Comparison of ENCODE assay signal across 8 mouse cellular contexts in genomic region chr10:80701721-80702535, GRCm38 (mm10). TPM values are rescaled to one million over a fixed set of nuclear protein-coding genes. Genes with fewer than 3 reads are reported as not detected.
DNase-seq lines count a peak whose midpoint lies in the region; ATAC-seq and TF ChIP-seq lines count a peak whose summit lies in the region.

Gene Mob3a (minus strand): TSS chr10:80701977.
Gene Izumo4 (plus strand): TSS chr10:80702184.

- H3K4me3 ChIP-seq in hindbrain, embryonic 13.5 days = peak within 1 kb of the TSS; percentile 69

- peak; percentile 91 for ATAC-seq in Patski
- ATAC-seq in hindbrain, embryonic 13.5 days (ENCODE audit: low FRiP score) = peak; percentile 96

- H3K4me1 ChIP-seq in hindbrain, embryonic 13.5 days (replicated peaks) = peaks cover 52% of the 10 kb centered on the region

- no peaks in the 10 kb centered on the region for H3K9me3 ChIP-seq in hindbrain, embryonic 13.5 days

- peak within 1 kb of the TSS; percentile 74 for H3K4me2 ChIP-seq in hindbrain, embryonic 13.5 days

- H3K36me3 ChIP-seq in hindbrain, embryonic 13.5 days = peaks cover 26% of the 10 kb centered on the region

- H3K27me3 ChIP-seq in Patski = no peaks in the 10 kb centered on the region
- H3K27me3 ChIP-seq in hindbrain, embryonic 13.5 days = no peaks in the 10 kb centered on the region

- peak within 1 kb of the TSS; percentile 81 for H3K9ac ChIP-seq in hindbrain, embryonic 13.5 days

- CTCF ChIA-PET in Patski (lab: Charles Lee) = no interaction called here

- in situ Hi-C loops in Patski (cut with MboI; ENCODE audit: low pct_unique_long_range_greater_than_20kb) = no loop called here

- H3K27ac ChIP-seq in hindbrain, embryonic 13.5 days = peak within 1 kb of the TSS; percentile 91

- POLR2A ChIA-PET in Patski (lab: Charles Lee) = interaction anchor here (1.1 kb wide), 1 partner anchor 12 kb away, joined by 3 read pairs; no protein-coding TSS in a partner anchor

- WGBS in hindbrain, embryonic 13.5 days = under 1% methylated on average over 59 of the region's 59 CpGs

- TF ChIP-seq CTCF in Patski (IDR thresholded peaks at IDR 0.05) = no peak

- DNase-seq in Patski (ENCODE audit: low read depth, low spot score) = peak; percentile 98
- DNase-seq in cerebellum, postnatal 14 days = peak; percentile 98 to 99
- DNase-seq in frontal cortex, postnatal 14 days (ENCODE audit: low spot score in 2 of 2) = peak; percentile 97 to 99
- peak; percentile 89 to 96 for DNase-seq in layer of hippocampus, postnatal 25 days (ENCODE audit: extremely low spot score in 1 of 2, low spot score in 1 of 2)
- DNase-seq in lung, postnatal 25 days (ENCODE audit: low spot score) = peak; percentile 100
- peak; percentile 99 for DNase-seq in retina, embryonic 14.5 days (ENCODE audit: low spot score)
- peak; percentile 98 for DNase-seq in thymus, postnatal 4 days

RNA-seq across cellular contexts. Expression of gene Mob3a, which starts in this region (rescaled TPM):
- polyA plus RNA-seq in Patski (2021) = 15.9 TPM
- 51.8 and 56.8 TPM in 2 replicates for polyA plus RNA-seq in hindbrain, embryonic 13.5 days (2015; fragmentation: Nextera tagmentation; extraction: Ambion mirVana)
- 10 to 100 TPM; 13.0 to 13.6 TPM for total RNA-seq in layer of hippocampus, postnatal 25 days (2021)

RNA-seq across cellular contexts. Expression of gene Izumo4, which starts in this region (rescaled TPM):
- polyA plus RNA-seq in Patski (2021) = 12.0 TPM
- polyA plus RNA-seq in hindbrain, embryonic 13.5 days (2015; fragmentation: Nextera tagmentation; extraction: Ambion mirVana) = 36.4 and 42.8 TPM in 2 replicates
- total RNA-seq in layer of hippocampus, postnatal 25 days (2021) = 10 to 100 TPM; 46.4 to 61.7 TPM

Comparison
In these comparisons a context has a peak if more than half of its experiments do, and no peak if none do; other contexts are left out.
1. Peak in every context shown above with its lines: DNase-seq, ATAC-seq, H3K4me3 ChIP-seq and H3K27ac ChIP-seq.